Mouse (Mus musculus) spleen, adult 18-20 months (tissue): ENCODE results near the gene Hspb7.

Experiments
- DNase-seq, 2 experiments: peaks; one replicate each; pipeline ENCODE4 v3.0.0; 2022; ENCODE audit warnings: mixed read lengths in 2 of 2

Gene Hspb7

DNA sequence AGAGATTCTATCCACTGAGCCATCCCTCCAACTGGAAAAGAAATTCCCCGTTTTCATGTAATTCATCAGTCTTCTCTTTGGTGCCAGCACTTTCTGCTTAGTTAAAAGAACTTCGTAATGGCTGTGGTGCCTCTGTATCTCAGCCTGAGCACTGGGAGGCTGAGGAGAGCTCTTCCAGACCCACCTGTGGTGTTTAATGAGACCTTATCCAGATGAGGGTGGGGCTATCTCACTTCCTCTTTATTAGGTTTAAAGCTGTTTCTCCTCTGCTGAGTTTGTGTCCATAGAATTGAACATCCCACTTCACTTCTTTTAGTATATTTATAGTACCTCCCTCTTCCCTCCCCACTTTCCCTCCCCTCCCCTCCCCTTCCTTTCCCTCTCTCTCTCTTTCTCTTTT lies 30.7 kb downstream of the Hspb7 start:
- no peak for DNase-seq

GRCm38 (mm10) chr4:141451916-141452450 lies 31.4 kb downstream of the Hspb7 start:
- no peak for DNase-seq

DNA sequence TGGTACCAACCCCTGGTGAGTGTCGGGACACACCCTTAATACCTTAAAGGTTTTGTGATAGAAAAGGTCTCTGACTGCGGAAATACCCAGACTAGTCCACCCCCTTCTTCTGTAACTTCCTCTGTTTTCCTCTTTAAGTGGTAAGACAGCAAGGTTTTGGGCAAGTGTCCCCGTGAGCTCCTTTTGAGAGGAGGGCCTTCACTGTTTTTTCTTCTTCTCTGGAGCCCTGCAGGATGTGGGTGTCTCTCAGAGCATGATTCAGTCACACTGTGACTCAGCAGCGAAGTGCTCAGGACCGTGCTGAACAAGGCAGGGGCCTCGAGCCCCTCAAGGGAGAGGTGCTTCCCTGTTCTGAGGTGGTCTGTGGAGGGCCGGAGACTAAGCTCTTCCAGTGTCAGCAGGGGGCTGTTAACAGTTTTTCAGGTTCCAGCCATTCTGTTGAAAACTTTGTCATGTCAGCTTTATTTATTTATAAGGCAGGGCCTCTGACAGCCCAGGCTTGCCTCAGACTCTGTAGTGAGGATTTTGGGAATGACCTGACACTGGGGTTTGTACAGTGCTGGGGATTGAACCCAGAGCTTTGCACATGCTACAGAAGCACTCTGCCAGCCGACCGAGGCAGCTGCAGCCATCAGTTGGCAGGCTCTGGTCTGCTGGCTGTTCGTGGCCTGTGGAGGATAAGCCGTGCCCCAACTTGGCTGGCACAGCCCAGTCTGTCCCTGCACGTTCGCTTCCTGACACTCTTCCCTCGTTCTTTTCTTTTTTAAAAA lies 34.2 kb downstream of the Hspb7 start:
- DNase-seq = no peak

- no peak for DNase-seq
Measured at GRCm38 (mm10) chr4:141455526-141455925, 34.9 kb downstream of the Hspb7 start.

GRCm38 (mm10) chr4:141456193-141456938 lies 35.8 kb downstream of the Hspb7 start:
- DNase-seq = no peak

DNA sequence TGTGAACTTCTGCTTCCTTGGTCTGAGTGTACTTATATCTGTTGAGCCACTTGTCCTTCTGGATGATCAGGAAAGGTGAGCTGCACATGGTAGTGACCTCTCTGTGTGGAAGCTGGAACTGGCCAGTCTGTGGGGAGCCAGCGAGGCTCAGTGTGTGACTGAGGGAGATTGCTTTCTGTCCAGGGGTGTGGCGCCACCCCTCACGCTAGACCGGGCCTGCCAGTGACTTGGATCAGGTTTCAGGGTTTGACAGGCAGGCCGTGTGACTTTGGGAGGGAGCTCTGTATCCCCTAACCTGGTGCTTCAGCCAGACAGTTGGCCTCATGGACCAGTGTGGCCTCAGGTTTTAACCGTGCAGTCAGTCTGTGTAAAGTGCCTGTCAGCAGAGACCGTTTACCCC lies 37.7 kb downstream of the Hspb7 start:
- DNase-seq = no peak

DNA sequence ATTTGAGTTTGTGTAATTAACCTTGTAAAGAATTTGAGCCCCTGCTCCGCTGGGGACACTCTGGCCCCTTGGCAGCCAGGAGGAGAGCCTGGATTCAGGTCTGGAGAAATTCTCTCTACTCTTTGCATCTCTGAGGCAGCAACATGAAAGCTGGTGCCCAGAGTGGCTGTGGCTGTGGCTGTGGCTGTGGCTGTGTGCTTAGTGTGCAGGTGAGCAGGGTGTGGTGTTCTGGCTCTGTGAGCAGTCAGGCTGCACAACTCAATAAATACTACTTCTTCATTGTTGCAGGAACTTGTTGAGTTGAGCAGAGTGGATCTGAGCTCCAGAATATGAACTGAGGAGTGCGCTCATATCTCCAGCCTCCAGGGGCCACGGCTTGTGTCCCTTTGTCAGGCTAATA lies 38.3 kb downstream of the Hspb7 start:
- DNase-seq = no peak

DNA sequence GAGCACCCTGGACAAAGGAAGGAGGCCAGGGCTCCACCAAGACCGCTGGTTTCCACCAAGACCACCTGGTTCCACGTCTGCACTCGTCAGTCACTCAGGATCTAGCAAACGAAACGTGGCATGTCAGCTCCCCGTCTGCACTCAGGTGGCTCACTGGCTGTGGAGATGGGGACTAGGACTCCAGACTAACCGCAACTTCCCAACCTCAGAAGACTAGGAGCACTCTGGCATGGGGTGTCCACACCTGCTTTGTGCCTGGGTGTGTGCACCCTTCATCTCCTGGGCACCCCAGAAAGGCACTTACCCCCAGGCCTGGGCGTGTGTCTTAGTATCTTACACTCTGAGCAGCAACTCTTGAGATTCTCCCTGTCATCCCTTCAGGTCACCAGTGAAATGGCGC lies 39.2 kb downstream of the Hspb7 start:
- no peak for DNase-seq

DNA sequence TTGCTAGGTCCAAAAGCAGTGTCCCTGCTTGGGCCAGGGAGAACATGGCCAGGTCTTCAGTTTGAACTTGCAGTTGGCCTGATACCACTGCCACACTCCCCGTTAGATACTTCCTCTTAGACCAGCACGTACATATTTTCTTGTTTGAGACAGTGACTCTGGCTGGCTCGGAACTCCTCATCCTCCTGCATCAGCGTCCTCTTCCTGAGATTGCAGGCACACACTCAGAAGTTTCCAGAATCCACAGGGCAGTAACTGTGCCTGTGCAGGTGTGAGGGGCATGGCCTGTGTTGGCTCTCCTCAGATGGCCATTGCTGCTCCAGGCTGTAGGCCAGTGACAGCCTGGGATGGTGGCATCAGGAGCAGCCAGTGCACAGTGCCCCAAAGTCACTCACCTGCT lies 39.9 kb downstream of the Hspb7 start:
- DNase-seq = no peak

DNA sequence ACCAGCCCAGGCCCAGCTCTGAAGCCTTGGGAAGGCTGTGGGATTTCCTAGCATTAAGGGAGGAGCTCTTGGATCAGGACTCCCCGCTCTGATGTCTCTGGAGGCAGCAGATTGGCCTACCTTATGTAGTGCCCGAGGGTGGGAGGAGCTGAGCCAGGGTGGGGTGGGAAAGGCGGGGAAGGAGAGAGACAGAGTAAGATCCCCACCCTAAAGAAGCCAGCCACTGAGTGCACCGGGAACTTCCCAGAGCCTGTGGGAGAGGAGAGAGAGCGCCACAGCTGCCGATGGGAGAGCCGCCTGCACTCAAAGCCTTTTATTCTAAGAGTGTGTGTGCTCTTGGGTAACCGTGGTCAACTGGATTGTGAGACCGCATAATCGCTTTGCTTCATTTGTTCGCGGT lies 40.5 kb downstream of the Hspb7 start:
- DNase-seq = no peak

DNA sequence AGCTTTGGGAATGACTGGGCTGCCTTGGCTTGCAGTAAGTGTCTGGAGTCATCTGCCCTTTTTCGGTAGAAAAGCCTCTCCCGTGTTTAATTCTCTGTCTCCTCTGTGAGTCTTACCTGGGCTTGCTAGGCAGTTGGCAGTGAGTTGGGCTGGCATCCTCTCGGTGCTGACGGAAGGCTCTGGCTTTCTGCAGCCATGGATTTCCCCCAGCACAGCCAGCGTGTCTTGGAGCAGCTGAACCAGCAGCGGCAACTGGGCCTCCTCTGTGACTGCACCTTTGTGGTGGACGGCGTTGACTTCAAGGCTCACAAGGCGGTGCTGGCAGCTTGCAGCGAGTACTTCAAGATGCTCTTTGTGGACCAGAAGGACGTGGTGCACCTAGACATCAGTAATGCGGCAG lies 41.0 kb downstream of the Hspb7 start:
- no peak for DNase-seq

GRCm38 (mm10) chr4:141463472-141463871 lies 42.9 kb downstream of the Hspb7 start:
- no peak for DNase-seq

- no peak for DNase-seq
Measured at GRCm38 (mm10) chr4:141464722-141465121, 44.1 kb downstream of the Hspb7 start.

DNA sequence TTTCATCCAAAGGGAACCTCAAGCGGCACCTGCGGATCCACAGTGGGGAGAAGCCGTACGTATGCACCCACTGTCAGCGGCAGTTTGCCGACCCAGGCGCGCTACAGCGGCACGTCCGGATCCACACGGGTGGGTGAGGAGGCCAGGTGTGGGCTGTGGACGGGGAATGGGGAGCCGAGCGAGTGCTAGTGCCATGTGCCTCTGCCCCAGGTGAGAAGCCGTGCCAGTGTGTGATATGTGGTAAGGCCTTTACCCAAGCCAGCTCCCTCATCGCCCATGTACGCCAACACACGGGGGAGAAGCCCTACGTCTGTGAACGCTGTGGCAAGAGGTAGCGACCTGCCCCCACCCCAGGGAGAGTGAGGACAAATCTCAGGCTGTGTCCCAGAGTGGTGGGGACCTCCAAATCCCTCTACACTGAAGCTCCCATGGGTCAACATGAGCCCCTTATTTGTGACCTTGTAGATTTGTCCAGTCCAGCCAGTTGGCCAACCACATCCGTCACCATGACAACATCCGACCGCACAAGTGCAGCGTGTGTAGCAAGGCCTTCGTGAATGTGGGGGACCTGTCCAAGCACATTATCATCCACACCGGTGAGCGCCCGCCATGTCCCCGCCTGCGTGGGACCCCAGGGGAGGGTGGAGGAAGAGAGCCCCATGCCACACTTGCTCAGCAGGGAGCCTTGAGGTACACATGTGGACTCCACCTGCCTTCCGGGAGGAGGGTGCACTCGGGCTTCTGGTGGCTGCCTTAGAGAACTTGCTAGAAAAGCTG lies 45.1 kb downstream of the Hspb7 start:
- DNase-seq = no peak

GRCm38 (mm10) chr4:141466289-141466795 lies 45.8 kb downstream of the Hspb7 start:
- no peak for DNase-seq

DNA sequence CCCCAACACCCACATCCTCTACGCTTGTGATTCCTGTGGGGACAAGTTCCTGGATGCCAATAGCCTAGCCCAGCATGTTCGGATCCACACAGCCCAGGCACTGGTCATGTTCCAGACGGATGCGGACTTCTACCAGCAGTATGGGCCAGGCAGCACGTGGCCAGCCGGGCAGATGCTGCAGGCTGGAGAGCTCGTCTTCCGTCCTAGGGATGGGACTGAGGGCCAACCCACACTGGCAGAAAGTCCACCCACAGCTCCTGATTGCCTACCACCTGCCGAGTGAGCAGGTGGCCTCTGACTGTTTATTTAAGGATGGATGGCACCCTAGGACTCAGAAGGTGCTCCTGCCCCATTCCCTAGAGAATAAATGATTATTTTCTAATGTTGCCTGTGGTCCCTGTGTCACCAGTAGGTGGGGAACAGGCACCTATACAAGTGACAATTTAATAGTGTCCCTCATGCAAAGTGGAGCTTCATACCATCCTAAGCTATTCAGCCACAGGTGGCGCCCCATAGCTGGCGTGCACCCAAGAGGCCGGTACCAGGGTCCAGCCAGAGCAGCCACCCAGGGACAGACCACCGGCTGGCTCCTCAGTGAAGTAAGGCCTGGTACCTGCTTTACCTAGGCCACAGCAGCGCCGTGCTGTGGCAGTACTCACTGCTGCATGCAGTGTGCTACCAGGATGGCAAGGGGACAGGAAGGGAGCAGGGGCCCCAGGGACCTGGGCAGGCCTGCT lies 46.4 kb downstream of the Hspb7 start:
- no peak for DNase-seq

DNA sequence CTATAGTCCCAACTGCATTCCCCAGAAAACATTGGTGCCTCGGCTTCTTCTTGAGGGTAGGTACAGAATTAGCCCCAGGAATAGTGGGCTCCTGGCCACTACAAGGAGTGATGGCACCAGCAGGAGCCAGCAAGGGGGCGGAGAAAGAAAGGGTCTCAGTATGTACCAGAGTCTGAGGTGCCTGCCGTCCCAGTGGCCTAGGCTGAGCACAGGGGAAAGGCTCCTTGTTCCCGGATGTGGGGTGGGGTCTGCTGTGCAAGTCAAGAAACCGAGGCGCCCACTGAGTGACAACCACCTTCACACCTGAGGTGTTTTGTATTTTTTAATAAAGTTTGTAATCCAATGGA lies 47.0 kb downstream of the Hspb7 start:
- DNase-seq = no peak

- DNase-seq = no peak
Measured at GRCm38 (mm10) chr4:141468576-141468975, 48.0 kb downstream of the Hspb7 start.

- DNase-seq = no peak
Measured at GRCm38 (mm10) chr4:141469343-141469742, 48.8 kb downstream of the Hspb7 start.

GRCm38 (mm10) chr4:141471491-141471890 lies 50.9 kb downstream of the Hspb7 start:
- no peak for DNase-seq

DNA sequence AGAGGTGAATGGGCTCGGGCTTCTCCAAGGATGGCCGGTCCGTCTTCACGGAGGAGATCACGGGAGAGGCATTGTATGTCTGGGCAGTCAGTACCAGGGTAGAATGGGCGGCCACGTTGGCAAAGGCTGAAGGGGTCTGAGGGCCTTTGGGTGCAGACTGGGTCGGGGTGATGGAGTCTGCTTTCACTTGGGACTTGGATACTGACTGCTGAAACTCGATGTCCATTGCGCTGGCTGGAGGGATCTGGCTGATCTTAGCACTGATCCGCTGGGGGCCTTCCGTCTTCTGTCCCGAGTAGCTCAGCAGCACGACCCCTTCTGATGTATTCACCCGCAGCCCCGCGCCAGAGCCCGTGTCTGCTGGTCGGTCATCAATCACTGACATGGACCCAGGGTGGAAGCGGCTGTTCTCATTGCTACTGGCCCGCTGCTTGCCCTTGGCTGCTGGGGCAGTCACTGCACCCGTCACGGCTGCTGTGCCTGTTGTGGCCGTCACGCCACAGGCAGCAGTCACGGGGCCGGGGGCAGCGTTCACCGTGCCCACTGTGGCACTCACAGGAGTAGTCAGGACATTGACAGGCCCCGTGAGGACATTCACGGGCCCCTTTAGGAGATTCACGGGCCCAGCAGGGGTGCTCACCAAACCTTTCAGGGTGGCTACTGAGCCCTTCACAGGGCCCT lies 52.2 kb downstream of the Hspb7 start:
- no peak for DNase-seq

- no peak for DNase-seq
Measured at GRCm38 (mm10) chr4:141474431-141474830, 53.9 kb downstream of the Hspb7 start.
